Mouse (Mus musculus) hindbrain, embryonic 10.5 days (tissue): ENCODE results near the gene Nr4a3. TPM values are rescaled to one million over a fixed set of nuclear protein-coding genes. Genes with fewer than 3 reads are reported as not detected.

ENCODE experiments used
- polyA plus RNA-seq: library from polyadenylated mRNA; unstranded; fragments of >200 nt; fragmentation: Nextera tagmentation; extraction: Ambion mirVana; gene quantifications from 2 replicates; pipeline ENCODE4 v1.2.1, GENCODE M21; 2016

Nr4a3 gene
- polyA plus RNA-seq, 1 experiment from 2014 or later: 1.2 TPM

Other genes starting within 250 kb of the Nr4a3 start
- gene Stx17, start 79.8 kb downstream of the Nr4a3 start, polyA plus RNA-seq: 19.2 and 22.8 TPM in 2 replicates
- 63.2 and 64.3 TPM in 2 replicates for gene Erp44, start 234.4 kb downstream of the Nr4a3 start, polyA plus RNA-seq
- gene Invs, start 234.6 kb downstream of the Nr4a3 start, polyA plus RNA-seq: 8.7 and 9.4 TPM in 2 replicates